Mouse (Mus musculus): Measurements from ENCODE around the gene Gm6902. TPM values are rescaled to one million over a fixed set of nuclear protein-coding genes. Genes with fewer than 3 reads are reported as not detected.
"Not testable (repeated sequence)": the region's sequence is repeated elsewhere in the genome, so short reads cannot be mapped to it uniquely, and the experiment has no call there.

Gm6902 gene
- polyA plus RNA-seq (2012; rRNA removed) = not detected in 2 replicates

DNA sequence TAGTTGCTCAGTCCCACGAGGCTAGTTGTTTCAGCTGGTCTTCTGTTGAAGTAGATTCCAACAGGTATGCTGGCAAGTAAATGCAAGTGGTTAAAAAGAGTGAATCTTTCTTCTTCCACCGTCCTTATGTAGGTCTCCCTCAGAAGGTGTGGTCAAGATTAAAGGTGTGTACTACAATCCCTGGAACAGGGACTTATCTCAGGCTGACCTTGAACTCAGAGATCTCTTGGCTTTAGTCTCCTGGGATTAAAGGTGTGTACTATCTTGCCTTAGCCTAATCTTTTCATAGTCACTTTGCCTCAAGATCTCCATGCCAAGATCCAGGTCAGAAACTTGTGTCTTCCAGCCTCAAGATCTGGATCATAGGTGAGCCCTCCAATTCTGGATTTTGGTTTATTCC, at the start of gene Gm6902:
Gene Gm6902 (minus strand): TSS at position 101 of the 400 bp plus-strand sequence.
- not testable (repeated sequence) for DNase-seq (ENCODE audit: low read depth)

DNA sequence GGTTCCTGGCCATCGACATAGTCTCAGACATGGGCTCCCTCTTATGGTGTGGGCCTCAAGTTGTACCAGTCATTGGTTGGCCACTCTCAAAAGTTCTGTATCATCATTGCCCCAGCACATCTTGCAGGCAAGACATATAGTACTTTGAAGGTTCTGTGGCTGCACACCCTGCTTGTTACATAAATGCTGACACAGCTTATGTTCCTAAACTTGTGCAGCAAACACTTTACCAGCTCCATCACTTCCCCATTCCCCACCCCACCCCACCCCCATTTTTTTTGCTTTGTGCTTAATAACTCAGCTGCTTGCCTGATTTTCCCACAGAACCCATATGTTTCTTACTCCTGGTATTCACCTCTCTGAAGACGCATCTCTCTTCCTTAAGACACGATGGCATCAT, 22.2 kb upstream of the Gm6902 start, which contains the start of gene Nlrp4e:
Gene Nlrp4e (plus strand): TSS at position 301 of the 400 bp plus-strand sequence.
- not testable (repeated sequence) for DNase-seq (ENCODE audit: low read depth)

DNA sequence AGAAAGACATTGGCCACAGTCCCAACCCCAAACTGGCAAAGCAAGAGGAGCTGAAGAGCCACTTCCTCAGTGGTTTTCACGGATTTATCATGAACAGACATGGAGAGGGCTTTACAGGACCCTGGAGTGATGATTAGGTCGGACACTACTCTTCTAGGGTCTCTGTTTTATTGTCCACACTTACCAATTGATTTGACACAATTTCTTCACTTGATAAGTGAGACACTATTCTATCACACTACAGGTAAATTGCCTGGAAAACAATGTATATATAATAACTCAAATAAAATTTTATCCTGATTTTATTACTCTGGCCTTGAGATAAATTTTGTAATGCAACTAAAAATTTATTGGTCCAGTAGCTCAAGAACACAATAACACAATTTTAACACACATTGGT, 27.1 kb downstream of the Gm6902 start, which contains the start of gene Vmn1r166:
Gene Vmn1r166 (minus strand): TSS at position 101 of the 400 bp plus-strand sequence.
- DNase-seq (ENCODE audit: low read depth) = not testable (repeated sequence)

Other genes with a start within 250 kb of the Gm6902 start
- gene Vmn1r163, start 223.4 kb downstream of the Gm6902 start, polyA plus RNA-seq (2012; rRNA removed) = not detected in 2 replicates
- not detected in 2 replicates for gene Gm8720, start 211.4 kb downstream of the Gm6902 start, polyA plus RNA-seq (2012; rRNA removed)
- gene Gm10662, start 134.4 kb downstream of the Gm6902 start, polyA plus RNA-seq (2012; rRNA removed) = not detected in 2 replicates
- not detected in 2 replicates for gene Vmn1r165, start 61.6 kb downstream of the Gm6902 start, polyA plus RNA-seq (2012; rRNA removed)
- gene Vmn1r166, start 27.2 kb downstream of the Gm6902 start, polyA plus RNA-seq (2012; rRNA removed) = not detected in 2 replicates
- not detected in 2 replicates for gene Nlrp4e, start 22.3 kb upstream of the Gm6902 start, polyA plus RNA-seq (2012; rRNA removed)
- not detected in 2 replicates for gene Nlrp5, start 107.0 kb upstream of the Gm6902 start, polyA plus RNA-seq (2012; rRNA removed)
- gene Vmn1r167, start 228.3 kb upstream of the Gm6902 start, polyA plus RNA-seq (2012; rRNA removed) = not detected in 2 replicates